In the genomic region with DNA sequence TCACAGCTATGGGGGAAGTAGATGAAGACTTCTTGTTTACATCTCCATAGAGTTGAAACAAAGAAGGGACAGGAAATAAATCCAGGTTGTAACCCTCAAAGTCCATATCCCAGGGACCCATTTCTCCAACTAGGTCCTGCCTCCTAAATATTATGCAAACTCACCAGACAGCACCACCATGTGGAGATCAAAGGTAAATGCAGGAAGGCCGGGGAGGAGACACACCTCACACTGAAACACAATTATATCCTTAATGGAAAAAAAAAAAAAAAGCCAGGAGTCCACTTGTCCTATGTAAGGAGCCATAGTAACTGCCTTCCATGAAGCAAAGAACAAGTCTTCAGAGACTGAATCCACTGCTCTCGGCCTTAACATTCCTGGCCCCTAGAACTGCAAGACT, we compare ENCODE assay signal across 11 mouse cellular contexts.
DNase-seq lines count a peak whose midpoint lies in the region; ATAC-seq and TF ChIP-seq lines count a peak whose summit lies in the region.
"Had no signal": no experiment of that assay in that cellular context is flagged by ENCODE, and none has a peak within 500 bp of the region (broad histone marks: within the 10 kb centered on the region; RNA-seq: fewer than 3 reads in every experiment).

No protein-coding gene starts in this region.

- H3K79me2 ChIP-seq in heart, adult 2 months (replicated peaks; ENCODE audit: control insufficient read depth, insufficient read depth, low read length) = no peaks in the 10 kb centered on the region

- peaks cover 2% of the 10 kb centered on the region; the same call in 1 of the 2 replicates for H3K4me1 ChIP-seq in heart, adult 2 months (ENCODE audit: control insufficient read depth, insufficient read depth, low read length)
- H3K4me1 ChIP-seq in liver, embryonic 14.5 days (replicated peaks; ENCODE audit: control insufficient read depth in 2 of 2, insufficient read depth in 2 of 2, low read length in 1 of 2) = no peaks in the 10 kb centered on the region

- ATAC-seq in liver, embryonic 14.5 days (ENCODE audit: insufficient read depth) = no peak
- ATAC-seq in Patski = no peak
- ATAC-seq: forebrain, embryonic 16.5 days had no signal

- TF ChIP-seq EP300 in heart, adult 2 months (IDR thresholded peaks at IDR 0.05; ENCODE audit: insufficient read depth, low read depth, low read length) = no peak
- no peak for TF ChIP-seq EP300 in liver, embryonic 14.5 days (IDR thresholded peaks at IDR 0.05; ENCODE audit: low read depth)

- H3K27ac ChIP-seq in heart, adult 2 months = no peak overlapping the region
- no peak overlapping the region for H3K27ac ChIP-seq in liver, embryonic 14.5 days
- H3K27ac ChIP-seq: embryonic facial prominence, embryonic 15.5 days had no signal

- POLR2A ChIA-PET in Patski (lab: Charles Lee) = no interaction called here

- no peaks in the 10 kb centered on the region for H3K27me3 ChIP-seq in heart, adult 2 months (ENCODE audit: control insufficient read depth, insufficient read depth, low read length)
- H3K27me3 ChIP-seq in liver, embryonic 14.5 days (ENCODE audit: control insufficient read depth, insufficient read depth, low read length) = no peaks in the 10 kb centered on the region
- no peaks in the 10 kb centered on the region for H3K27me3 ChIP-seq in Patski
- H3K27me3 ChIP-seq: embryonic facial prominence, embryonic 15.5 days had no signal

- intact Hi-C loops in heart, adult 2 months (cut with DNase I) = loop anchor here (5.0 kb wide), 1 partner anchor 355 kb away; no protein-coding TSS in a partner anchor
- intact Hi-C loops in heart, postnatal 14 days (cut with DNase I) = loop anchor here (10.0 kb wide), 1 partner anchor 357 kb away; no protein-coding TSS in a partner anchor

- no peak overlapping the region for H3K9ac ChIP-seq in heart, adult 2 months (ENCODE audit: low read depth, low read length)
- no peak overlapping the region for H3K9ac ChIP-seq in liver, embryonic 14.5 days (replicated peaks)
- H3K9ac ChIP-seq: embryonic facial prominence, embryonic 15.5 days had no signal

- H3K9me3 ChIP-seq in liver, embryonic 14.5 days (ENCODE audit: control insufficient read depth, low read length) = no peaks in the 10 kb centered on the region
- H3K9me3 ChIP-seq: embryonic facial prominence, embryonic 15.5 days had no signal

- 80% methylated on average over 2 of the region's 2 CpGs for WGBS in heart, adult 2 months
- 37% methylated on average over 2 of the region's 2 CpGs for WGBS in liver, embryonic 14.5 days (ENCODE audit: insufficient replicate concordance)

- TF ChIP-seq POLR2A in heart, adult 2 months (IDR thresholded peaks at IDR 0.05; ENCODE audit: insufficient read depth, low read depth, low read length) = no peak

- H3K36me3 ChIP-seq in heart, adult 2 months (ENCODE audit: control insufficient read depth, insufficient read depth, low read length) = no peaks in the 10 kb centered on the region
- H3K36me3 ChIP-seq in liver, embryonic 14.5 days (replicated peaks; ENCODE audit: control insufficient read depth, insufficient read depth, low read depth) = no peaks in the 10 kb centered on the region
- H3K36me3 ChIP-seq: embryonic facial prominence, embryonic 15.5 days; G1E had no signal

- CTCF ChIA-PET in Patski (lab: Charles Lee) = no interaction called here

- no peak overlapping the region for H3K4me2 ChIP-seq in liver, embryonic 14.5 days (ENCODE audit: low read depth)
- H3K4me2 ChIP-seq: embryonic facial prominence, embryonic 15.5 days had no signal

- peak; percentile 48 for TF ChIP-seq CTCF in heart, adult 2 months (IDR thresholded peaks at IDR 0.05)
- TF ChIP-seq CTCF in liver, embryonic 14.5 days (IDR thresholded peaks at IDR 0.05; ENCODE audit: low read depth) = peak; percentile 13; the same call in 1 of the 2 replicates
- TF ChIP-seq CTCF in Patski (IDR thresholded peaks at IDR 0.05) = peak; percentile 59

- DNase-seq in heart, adult 2 months = no peak
- DNase-seq in heart, postnatal 14 days = no peak
- no peak for DNase-seq in liver, embryonic 14.5 days (ENCODE audit: low read depth in 3 of 3, low spot score in 3 of 3)
- DNase-seq in liver (no peak), Patski (ENCODE audit: low read depth, low spot score) (no peak)
- peak; percentile 17 for DNase-seq in embryo, embryonic 11 days
- no peak for DNase-seq in right cerebral cortex, postnatal 25 days
- DNase-seq: kidney, adult 8-10 months had no signal

- no peak overlapping the region for H3K4me3 ChIP-seq in heart, adult 2 months
- no peak overlapping the region for H3K4me3 ChIP-seq in liver, embryonic 14.5 days (ENCODE audit: insufficient read depth in 1 of 2, low read depth in 2 of 2, low read length in 2 of 2)
- H3K4me3 ChIP-seq: embryonic facial prominence, embryonic 15.5 days had no signal

- in situ Hi-C loops in Patski (cut with MboI; ENCODE audit: low pct_unique_long_range_greater_than_20kb) = no loop called here
